In the genomic region with DNA sequence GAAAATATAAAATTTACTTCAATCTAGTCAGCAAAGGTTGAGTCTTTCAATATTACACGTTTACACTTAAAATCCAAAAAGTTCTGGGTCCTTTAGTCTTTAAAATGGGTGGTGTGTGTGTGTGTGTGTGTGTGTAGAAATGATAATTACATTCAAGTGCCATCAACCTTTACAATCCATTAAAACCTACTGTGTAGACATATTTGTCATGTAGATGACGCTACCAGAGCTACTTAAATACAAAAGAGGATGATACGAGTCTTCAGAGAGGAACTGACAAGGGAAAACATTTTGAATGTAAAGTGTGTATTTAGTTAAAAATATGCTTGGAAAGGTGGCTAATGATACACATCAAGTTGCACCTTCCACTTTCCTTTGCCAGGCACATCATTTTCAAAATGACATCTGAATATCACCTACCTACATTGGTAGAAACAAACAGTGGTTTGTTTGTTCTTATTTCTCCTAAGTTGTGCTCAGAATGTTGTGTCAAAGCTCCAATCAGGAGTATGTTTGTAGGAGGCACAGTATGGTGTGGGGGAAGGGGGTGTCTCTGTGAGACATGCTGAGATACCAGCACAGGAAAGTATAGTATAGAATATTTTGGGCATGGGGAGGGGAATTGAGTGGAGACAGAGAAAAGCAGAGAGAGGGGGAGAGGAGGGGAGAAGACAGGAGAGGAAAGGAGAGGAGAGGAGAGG, we compare ENCODE assay signal across 7 mouse cellular contexts. TPM values are rescaled to one million over a fixed set of nuclear protein-coding genes. Genes with fewer than 3 reads are reported as not detected.
DNase-seq lines count a peak whose midpoint lies in the region; ATAC-seq and TF ChIP-seq lines count a peak whose summit lies in the region.

No protein-coding gene starts in this region.

- peak overlapping the region; percentile 99 for H3K4me3 ChIP-seq in megakaryocyte, embryonic 14.5 days (replicated peaks)
- peak overlapping the region; percentile 74 for H3K4me3 ChIP-seq in forebrain, embryonic 10.5 days
- H3K4me3 ChIP-seq in liver, embryonic 11.5 days (ENCODE audit: low read depth, low read length): peak overlapping the region; percentile 82
- no peak overlapping the region for H3K4me3 ChIP-seq in thymus, adult 2 months (ENCODE audit: control insufficient read depth, insufficient read depth, low read length)

- H3K36me3 ChIP-seq in megakaryocyte, embryonic 14.5 days (replicated peaks; ENCODE audit: low read length): peaks cover 9% of the 10 kb centered on the region
- H3K36me3 ChIP-seq in forebrain, embryonic 10.5 days (replicated peaks): no peaks in the 10 kb centered on the region
- no peaks in the 10 kb centered on the region for H3K36me3 ChIP-seq in liver, embryonic 11.5 days (ENCODE audit: control insufficient read depth, insufficient read depth, low read length)
- H3K36me3 ChIP-seq in thymus, adult 2 months (ENCODE audit: control insufficient read depth, insufficient read depth, low read length): no peaks in the 10 kb centered on the region

- no peak for TF ChIP-seq POLR2A in thymus, adult 2 months (IDR thresholded peaks at IDR 0.05; ENCODE audit: control insufficient read depth, extremely low read depth, insufficient read depth, low read length, poor library complexity)

- peak overlapping the region; percentile 71 for H3K9ac ChIP-seq in liver, embryonic 11.5 days (ENCODE audit: low read depth, low read length)

- no peaks in the 10 kb centered on the region for H3K27me3 ChIP-seq in megakaryocyte, embryonic 14.5 days (replicated peaks)
- peaks cover 41% of the 10 kb centered on the region for H3K27me3 ChIP-seq in forebrain, embryonic 10.5 days (ENCODE audit: poor library complexity, severe bottlenecking)
- peaks cover 4% of the 10 kb centered on the region; the same call in 1 of the 2 replicates for H3K27me3 ChIP-seq in liver, embryonic 11.5 days (replicated peaks; ENCODE audit: control insufficient read depth, insufficient read depth, low read length)
- no peaks in the 10 kb centered on the region; the same call in 1 of the 2 replicates for H3K27me3 ChIP-seq in thymus, adult 2 months (ENCODE audit: control insufficient read depth, insufficient read depth, low read length)

- H3K4me1 ChIP-seq in megakaryocyte, embryonic 14.5 days: peaks cover 36% of the 10 kb centered on the region
- H3K4me1 ChIP-seq in forebrain, embryonic 10.5 days: peaks cover 14% of the 10 kb centered on the region
- no peaks in the 10 kb centered on the region; the same call in 1 of the 2 replicates for H3K4me1 ChIP-seq in liver, embryonic 11.5 days (replicated peaks; ENCODE audit: control insufficient read depth, insufficient read depth, low read length)
- peaks cover 3% of the 10 kb centered on the region for H3K4me1 ChIP-seq in thymus, adult 2 months (replicated peaks; ENCODE audit: control insufficient read depth, insufficient read depth, low read length)

- 28% methylated on average over 3 of the region's 3 CpGs for WGBS in forebrain, embryonic 10.5 days
- 21% methylated on average over 3 of the region's 3 CpGs for WGBS in liver, embryonic 11.5 days
- WGBS in thymus, adult 2 months: 29% methylated on average over 3 of the region's 3 CpGs

- H3K4me2 ChIP-seq in liver, embryonic 11.5 days: peak overlapping the region; percentile 79

- no peaks in the 10 kb centered on the region for H3K9me3 ChIP-seq in megakaryocyte, embryonic 14.5 days
- H3K9me3 ChIP-seq in forebrain, embryonic 10.5 days: no peaks in the 10 kb centered on the region
- H3K9me3 ChIP-seq in liver, embryonic 11.5 days (ENCODE audit: control insufficient read depth, low read length): no peaks in the 10 kb centered on the region

- no peak for TF ChIP-seq CTCF in thymus, adult 2 months (IDR thresholded peaks at IDR 0.05; ENCODE audit: borderline replicate concordance, control insufficient read depth, extremely low read depth, insufficient read depth, low read length, poor library complexity)

- H3K27ac ChIP-seq in forebrain, embryonic 10.5 days: peak overlapping the region; percentile 87
- H3K27ac ChIP-seq in liver, embryonic 11.5 days (ENCODE audit: low read depth, low read length): peak overlapping the region; percentile 64; the same call in 1 of the 2 replicates
- no peak overlapping the region for H3K27ac ChIP-seq in thymus, adult 2 months (ENCODE audit: control insufficient read depth, insufficient read depth, low read length)

- no peak for ATAC-seq in megakaryocyte, adult 5-6 weeks (ENCODE audit: poor library complexity, severe bottlenecking)
- ATAC-seq in liver, embryonic 11.5 days (replicated peaks; ENCODE audit: low FRiP score): no peak

- no peak for DNase-seq in forebrain, embryonic 10.5 days (ENCODE audit: extremely low spot score, low spot score)
- DNase-seq in liver, embryonic 11.5 days (ENCODE audit: low spot score): no peak
- no peak for DNase-seq in adrenal gland, postnatal 25 days
- no peak for DNase-seq in thymus, adult 2 months
- no peak for DNase-seq in spleen, adult 18-20 months

RNA-seq across cellular contexts. Expression of a gene that starts 1.0 kb away (rescaled TPM):
- polyA plus RNA-seq in megakaryocyte, embryonic 14.5 days (2012; ENCODE audit: insufficient read depth, low replicate concordance): 4.2 and 23.0 TPM in 2 replicates
- 178 and 191 TPM in 2 replicates for total RNA-seq in megakaryocyte, adult 5-6 weeks (2015)
- 293 and 359 TPM in 2 replicates for total RNA-seq in megakaryocyte, adult 5-6 weeks (2017)
- 7.7 and 9.0 TPM in 2 replicates for polyA plus RNA-seq in forebrain, embryonic 10.5 days (2016; fragmentation: Nextera tagmentation; extraction: Ambion mirVana)
- polyA plus RNA-seq in liver, embryonic 11.5 days (2014; fragmentation: Nextera tagmentation; extraction: Ambion mirVana): 33.9 and 35.5 TPM in 2 replicates
- 40.9 and 48.2 TPM in 2 replicates for total RNA-seq in adrenal gland, postnatal 25 days (2021)
- 5.8 and 8.9 TPM in 2 replicates for polyA plus RNA-seq in thymus, adult 2 months (2012; rRNA removed)
